ENCODE assay signal across 8 mouse cellular contexts in genomic region chr5:120156166-120156909, GRCm38 (mm10). TPM values are rescaled to one million over a fixed set of nuclear protein-coding genes. Genes with fewer than 3 reads are reported as not detected.
DNase-seq lines count a peak whose midpoint lies in the region; ATAC-seq and TF ChIP-seq lines count a peak whose summit lies in the region.

No protein-coding gene starts in this region.

- peak overlapping the region; percentile 28; the same call in 1 of the 2 replicates for H3K27ac ChIP-seq in forebrain, embryonic 16.5 days (ENCODE audit: low read length)
- peak overlapping the region; percentile 72 for H3K27ac ChIP-seq in hindbrain, embryonic 14.5 days
- peak overlapping the region; percentile 66; the same call in 1 of the 2 replicates for H3K27ac ChIP-seq in midbrain, embryonic 10.5 days (replicated peaks)

- no peaks in the 10 kb centered on the region for H3K36me3 ChIP-seq in forebrain, embryonic 16.5 days (ENCODE audit: control insufficient read depth, insufficient read depth)
- H3K36me3 ChIP-seq in hindbrain, embryonic 14.5 days (replicated peaks; ENCODE audit: control insufficient read depth, insufficient read depth): no peaks in the 10 kb centered on the region
- H3K36me3 ChIP-seq in midbrain, embryonic 10.5 days: 0 out of 2 replicates have a peak, but pooled peaks cover 4% of the 10 kb centered on the region

- TF ChIP-seq CTCF in lung, adult 2 months (IDR thresholded peaks at IDR 0.05; ENCODE audit: insufficient read depth, low read length): no peak

- H3K4me3 ChIP-seq in forebrain, embryonic 16.5 days (replicated peaks; ENCODE audit: low read length): no peak overlapping the region
- H3K4me3 ChIP-seq in hindbrain, embryonic 14.5 days (replicated peaks; ENCODE audit: low read length): no peak overlapping the region
- H3K4me3 ChIP-seq in midbrain, embryonic 10.5 days: no peak overlapping the region
- no peak overlapping the region for H3K4me3 ChIP-seq in lung, adult 2 months (replicated peaks; ENCODE audit: extremely low read depth, low read depth, low read length)

- no peak for TF ChIP-seq POLR2A in lung, adult 2 months (IDR thresholded peaks at IDR 0.05; ENCODE audit: borderline replicate concordance, extremely low read depth, low read depth, low read length)

- H3K4me2 ChIP-seq in forebrain, embryonic 16.5 days (ENCODE audit: low read length): peak overlapping the region; percentile 24; the same call in 1 of the 2 replicates
- peak overlapping the region; percentile 12; the same call in 1 of the 2 replicates for H3K4me2 ChIP-seq in hindbrain, embryonic 14.5 days (replicated peaks)

- H3K9ac ChIP-seq in forebrain, embryonic 16.5 days (replicated peaks; ENCODE audit: low read depth, low read length): no peak overlapping the region
- peak overlapping the region; percentile 31 for H3K9ac ChIP-seq in hindbrain, embryonic 14.5 days

- peak; percentile 17; the same call in 1 of the 2 replicates for ATAC-seq in forebrain, embryonic 16.5 days
- ATAC-seq in hindbrain, embryonic 14.5 days (ENCODE audit: low FRiP score): 0 out of 2 replicates have a peak, but pooled peaks have one; percentile 49

- 49% methylated on average over 21 of the region's 21 CpGs for WGBS in forebrain, embryonic 16.5 days
- 45% methylated on average over 21 of the region's 21 CpGs for WGBS in hindbrain, embryonic 14.5 days
- 80% methylated on average over 21 of the region's 21 CpGs for WGBS in midbrain, embryonic 10.5 days
- 52% methylated on average over 21 of the region's 21 CpGs for WGBS in lung, adult 2 months

- H3K27me3 ChIP-seq in forebrain, embryonic 16.5 days (replicated peaks; ENCODE audit: control insufficient read depth, insufficient read depth, low read length): no peaks in the 10 kb centered on the region
- H3K27me3 ChIP-seq in hindbrain, embryonic 14.5 days (ENCODE audit: control insufficient read depth, insufficient read depth, low read length): no peaks in the 10 kb centered on the region
- H3K27me3 ChIP-seq in midbrain, embryonic 10.5 days (ENCODE audit: low read depth, poor library complexity, severe bottlenecking): peaks cover 43% of the 10 kb centered on the region

- DNase-seq in embryo, embryonic 11 days: peak; percentile 15
- no peak for DNase-seq in embryo, embryonic 10.5 days (ENCODE audit: low spot score)
- no peak for DNase-seq in hindbrain, embryonic 14.5 days (ENCODE audit: low spot score)
- no peak for DNase-seq in midbrain, embryonic 10.5 days (ENCODE audit: low spot score)
- DNase-seq in retina, embryonic 14.5 days (ENCODE audit: low spot score): no peak
- DNase-seq in layer of hippocampus, adult 11-12 months (ENCODE audit: low spot score): no peak
- no peak for DNase-seq in lung, adult 2 months

- peaks cover 26% of the 10 kb centered on the region for H3K4me1 ChIP-seq in forebrain, embryonic 16.5 days (replicated peaks; ENCODE audit: control insufficient read depth, insufficient read depth, low read length)
- peaks cover 21% of the 10 kb centered on the region for H3K4me1 ChIP-seq in hindbrain, embryonic 14.5 days (replicated peaks; ENCODE audit: control insufficient read depth, insufficient read depth, low read length)
- peaks cover 39% of the 10 kb centered on the region for H3K4me1 ChIP-seq in midbrain, embryonic 10.5 days
- no peaks in the 10 kb centered on the region for H3K4me1 ChIP-seq in lung, adult 2 months (ENCODE audit: control insufficient read depth, insufficient read depth, low read length)

- no peaks in the 10 kb centered on the region for H3K9me3 ChIP-seq in forebrain, embryonic 16.5 days (ENCODE audit: control insufficient read depth, low read length)
- H3K9me3 ChIP-seq in hindbrain, embryonic 14.5 days (ENCODE audit: control insufficient read depth, low read length): no peaks in the 10 kb centered on the region
- no peaks in the 10 kb centered on the region for H3K9me3 ChIP-seq in midbrain, embryonic 10.5 days (replicated peaks)

RNA-seq across cellular contexts. Expression of gene Rbm19, which starts 40.1 kb away (rescaled TPM):
- polyA plus RNA-seq in forebrain, embryonic 16.5 days (2015; fragmentation: Nextera tagmentation; extraction: Ambion mirVana): 16.4 and 16.9 TPM in 2 replicates
- 17.5 and 20.2 TPM in 2 replicates for polyA plus RNA-seq in hindbrain, embryonic 14.5 days (2014; fragmentation: Nextera tagmentation; extraction: Ambion mirVana)
- polyA plus RNA-seq in midbrain, embryonic 10.5 days (2016; fragmentation: Nextera tagmentation; extraction: Ambion mirVana): 32.0 and 34.2 TPM in 2 replicates
- 10.0 and 10.3 TPM in 2 replicates for polyA plus RNA-seq in lung, adult 2 months (2012; rRNA removed)
